Mouse (Mus musculus): ENCODE measurements around the gene Gm43517. TPM values are rescaled to one million over a fixed set of nuclear protein-coding genes. Genes with fewer than 3 reads are reported as not detected.

Gm43517 gene
- total RNA-seq, 2 experiments from 2014 or later, result not detected

DNA sequence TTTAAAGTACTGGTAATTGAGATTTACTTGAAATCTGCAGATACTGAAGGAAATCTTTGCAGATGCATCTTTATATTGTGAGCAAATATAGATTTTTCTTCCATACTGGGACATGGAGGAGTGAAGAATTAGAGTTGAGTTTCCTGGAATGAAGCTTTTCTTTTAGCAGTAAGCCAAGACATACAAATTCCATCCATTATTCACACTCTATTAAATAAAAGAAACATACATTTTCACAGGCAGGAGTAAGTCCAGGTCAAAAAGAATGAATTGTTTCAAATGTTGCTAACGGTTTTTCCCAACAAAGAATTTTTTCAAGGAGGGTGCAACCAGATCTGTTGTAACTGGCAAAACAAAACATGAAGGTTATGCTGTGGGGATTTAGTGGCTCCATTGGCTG is 14.6 kb downstream of the Gm43517 start:
- intact Hi-C loops (cut with DNase I), result no loop called here
- DNase-seq (ENCODE audit: low spot score), result no peak

DNA sequence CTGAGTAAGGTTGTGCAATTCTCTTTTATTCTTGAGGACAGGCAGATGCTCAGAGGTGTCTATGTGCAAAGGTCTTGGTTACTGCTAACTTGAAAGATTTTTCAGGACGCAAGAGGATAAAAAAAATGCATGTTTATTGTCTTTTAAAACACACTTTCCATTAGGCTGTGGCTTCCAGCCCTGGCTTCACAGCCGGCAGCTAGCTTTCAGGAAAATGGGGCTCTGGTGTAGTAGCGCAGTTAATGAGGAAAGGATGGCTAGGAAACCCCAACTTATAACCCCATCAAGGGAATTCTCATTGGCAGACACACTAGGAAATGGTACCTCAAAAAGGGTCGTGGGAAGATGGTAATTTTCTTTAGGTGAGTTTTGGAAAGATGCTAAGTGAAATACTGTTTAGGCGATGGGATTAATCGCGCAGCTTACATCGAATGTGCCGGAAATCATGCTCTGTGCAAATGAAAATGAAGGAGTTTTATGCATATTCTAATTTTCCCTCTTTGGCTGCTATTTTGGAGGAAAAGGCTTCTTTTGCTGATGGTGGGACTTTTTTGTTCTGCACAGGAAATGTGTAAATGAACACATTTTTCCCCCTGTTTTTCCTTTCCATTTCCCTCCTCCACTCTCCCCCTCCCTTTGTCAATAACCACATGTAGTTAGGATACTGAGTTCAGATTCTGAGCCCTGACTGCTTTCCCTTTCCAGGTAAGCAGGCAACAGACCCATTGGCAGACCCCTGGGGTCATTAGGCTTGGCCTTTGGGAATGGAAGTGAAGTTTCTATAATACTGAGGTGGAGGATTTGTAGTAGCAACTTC is 15.3 kb downstream of the Gm43517 start:
- intact Hi-C loops (cut with DNase I), result no loop called here
- no peak for DNase-seq (ENCODE audit: low spot score)

DNA sequence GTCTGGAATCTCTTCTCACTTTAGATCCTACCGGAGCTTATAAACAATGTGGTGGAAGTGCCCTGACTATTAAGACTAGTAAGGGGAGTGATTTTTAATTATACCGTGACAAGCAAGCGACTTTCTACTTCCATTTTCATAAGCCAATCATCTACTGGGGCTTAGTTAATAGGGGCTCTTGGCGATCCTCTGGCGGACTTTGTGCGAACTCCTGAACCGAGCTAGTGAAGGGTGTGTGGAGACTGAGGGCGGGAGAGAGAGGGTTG is 15.8 kb downstream of the Gm43517 start:
- intact Hi-C loops (cut with DNase I), result no loop called here
- no peak for DNase-seq (ENCODE audit: low spot score)

DNA sequence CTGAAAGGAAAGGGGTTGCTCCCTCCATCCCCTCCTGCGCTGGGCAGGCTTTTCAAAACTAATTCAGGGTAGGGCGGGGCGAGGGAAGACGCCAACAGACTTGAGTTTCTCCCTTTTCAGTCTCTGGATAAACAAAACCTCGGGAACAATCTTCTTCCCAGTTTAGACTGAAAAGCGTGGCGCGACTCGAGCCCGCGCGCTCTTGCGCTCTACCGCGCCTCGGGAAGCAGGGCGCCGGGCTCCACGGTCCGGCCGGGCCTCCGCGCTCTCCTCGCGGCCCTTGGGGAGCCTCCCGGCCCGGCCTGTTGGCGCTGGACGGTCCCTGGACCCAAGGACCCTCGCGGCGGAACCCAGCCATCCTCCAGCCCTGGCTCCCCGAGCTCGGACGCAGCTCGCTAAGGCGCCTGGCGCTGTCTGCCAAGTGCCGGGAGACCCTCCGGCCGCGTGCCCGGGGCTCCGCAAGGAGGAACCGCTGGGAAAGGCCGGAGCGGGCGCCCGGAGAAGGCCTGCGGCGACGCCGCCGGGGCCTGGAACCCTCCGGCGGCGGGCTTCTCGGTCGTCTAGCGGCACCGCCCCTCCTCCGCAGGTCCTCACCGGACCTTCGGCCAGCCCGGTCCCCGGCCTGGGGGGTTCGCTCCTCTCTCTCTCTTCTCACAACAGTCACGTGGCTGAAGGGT is 16.3 kb downstream of the Gm43517 start:
- no peak for DNase-seq (ENCODE audit: low spot score)
- intact Hi-C loops (cut with DNase I), result no loop called here

DNA sequence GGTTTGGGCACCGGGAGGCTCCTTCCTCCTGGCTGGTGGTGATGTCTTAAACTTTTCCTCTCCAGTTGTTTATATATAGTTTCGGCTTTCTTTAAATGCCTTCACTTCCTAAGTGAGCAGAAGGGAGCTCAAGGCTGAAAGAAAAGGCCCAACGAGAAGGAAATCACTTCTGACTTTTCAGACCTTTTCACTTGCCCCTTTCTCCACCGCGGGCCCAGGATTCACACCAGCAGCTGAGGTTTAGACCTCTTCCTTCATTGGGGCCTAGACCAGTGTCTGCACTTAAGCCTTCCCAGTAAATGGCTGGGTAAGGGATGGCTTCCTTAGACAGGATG is 16.8 kb downstream of the Gm43517 start:
- DNase-seq (ENCODE audit: low spot score), result no peak
- intact Hi-C loops (cut with DNase I), result no loop called here

DNA sequence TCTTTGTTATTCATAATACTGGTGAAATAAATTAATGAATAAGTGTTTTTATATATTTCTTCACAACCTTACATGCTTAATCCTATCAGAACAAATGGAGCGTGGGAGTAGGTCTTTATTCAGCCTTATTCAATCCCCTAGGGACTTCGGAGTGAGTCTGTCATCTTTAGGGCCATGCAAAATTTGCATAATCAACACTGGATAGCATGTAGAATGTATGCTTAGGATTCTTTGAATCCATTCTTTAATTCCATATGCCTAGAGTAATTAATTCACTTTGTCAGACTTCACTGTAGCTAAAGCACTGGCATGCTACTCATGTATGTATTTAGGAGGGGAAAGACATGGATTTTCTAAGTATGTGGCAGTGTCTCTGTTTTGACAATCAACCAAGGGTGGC is 24.9 kb downstream of the Gm43517 start:
- DNase-seq (ENCODE audit: low spot score), result no peak
- intact Hi-C loops (cut with DNase I), result no loop called here

DNA sequence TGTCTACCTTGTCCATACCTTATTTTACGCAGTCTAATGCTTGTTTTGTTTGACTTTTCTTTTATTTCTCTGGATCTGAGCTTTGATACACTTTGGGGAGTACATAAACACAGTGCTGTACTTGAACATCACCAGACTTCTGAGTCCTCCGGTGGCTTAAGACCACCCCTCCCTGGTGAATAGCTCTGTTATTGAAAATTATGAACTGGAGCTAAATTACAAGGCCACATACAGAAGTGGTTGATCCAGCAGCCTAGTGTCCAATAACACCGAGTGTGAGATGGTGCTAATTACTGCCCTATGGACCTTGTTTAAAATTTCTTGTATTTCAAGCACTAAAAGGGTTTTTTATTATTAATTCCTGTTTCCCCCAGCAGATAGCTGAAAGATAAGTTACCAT is 33.0 kb downstream of the Gm43517 start:
- intact Hi-C loops (cut with DNase I), result no loop called here
- no peak for DNase-seq (ENCODE audit: low spot score)

Other genes starting within 250 kb of the Gm43517 start
- gene Foxg1, start 2.5 kb upstream of the Gm43517 start, total RNA-seq (2021), result not detected

Data from heart, postnatal 25 days (tissue).